ENCODE assay signal across 27 mouse cellular contexts in the genomic region with DNA sequence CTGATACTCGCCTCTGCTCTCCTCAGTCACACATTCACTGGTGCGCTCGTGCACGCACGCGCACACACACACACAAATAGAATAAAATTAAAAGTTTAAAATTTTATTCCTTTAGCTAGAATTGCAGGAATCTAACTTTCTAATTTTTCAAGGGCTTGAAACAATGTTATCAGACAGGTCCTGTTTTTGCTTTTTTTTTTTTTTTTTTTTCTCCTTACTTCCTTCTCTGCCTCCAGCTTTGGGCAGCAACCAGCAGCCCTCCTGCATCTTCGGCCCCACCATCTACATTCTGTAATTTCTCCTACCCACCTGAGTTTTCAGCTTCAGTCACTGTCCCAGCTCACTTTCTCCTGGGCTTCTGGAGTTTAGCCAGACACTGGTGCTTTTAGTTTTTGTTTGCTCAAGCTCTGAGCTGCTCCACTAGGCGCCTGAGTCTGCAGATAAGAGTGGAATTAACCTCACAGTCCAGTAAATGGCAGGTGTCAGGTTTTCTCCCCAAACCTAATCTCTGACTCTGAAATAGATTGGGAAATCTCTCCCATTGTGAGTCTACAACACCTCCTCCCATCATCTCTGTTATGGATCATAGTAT. TPM values are rescaled to one million over a fixed set of nuclear protein-coding genes. Genes with fewer than 3 reads are reported as not detected.
A peak's percentile ranks its signal among the peaks of the same experiment; 100 is the strongest.
DNase-seq lines count a peak whose midpoint lies in the region; ATAC-seq and TF ChIP-seq lines count a peak whose summit lies in the region.
"Had no signal": no experiment of that assay in that cellular context is flagged by ENCODE, and none has a peak within 500 bp of the region (broad histone marks: within the 10 kb centered on the region; RNA-seq: fewer than 3 reads in every experiment).

No protein-coding gene starts in this region.

- intact Hi-C loops in heart, postnatal 10 days (cut with DNase I): no loop called here

- H3K4me3 ChIP-seq in heart, embryonic 12.5 days: no peak overlapping the region
- no peak overlapping the region for H3K4me3 ChIP-seq in lung, embryonic 15.5 days
- no peak overlapping the region for H3K4me3 ChIP-seq in lung, adult 2 months (replicated peaks; ENCODE audit: extremely low read depth, low read depth, low read length)
- H3K4me3 ChIP-seq in kidney, embryonic 15.5 days (replicated peaks): no peak overlapping the region
- H3K4me3 ChIP-seq: embryonic facial prominence, embryonic 12.5 days; hindbrain, embryonic 12.5 days; limb, embryonic 12.5 days; midbrain, embryonic 10.5 days; myocyte; neural tube, embryonic 13.5 days had no signal

- TF ChIP-seq POLR2A in lung, adult 2 months (IDR thresholded peaks at IDR 0.05; ENCODE audit: borderline replicate concordance, extremely low read depth, low read depth, low read length): no peak

- no peak overlapping the region for H3K4me2 ChIP-seq in heart, embryonic 12.5 days
- no peak overlapping the region for H3K4me2 ChIP-seq in lung, embryonic 15.5 days
- no peak overlapping the region for H3K4me2 ChIP-seq in kidney, embryonic 15.5 days
- H3K4me2 ChIP-seq: embryonic facial prominence, embryonic 12.5 days; heart, embryonic 11.5 days; hindbrain, embryonic 12.5 days; limb, embryonic 12.5 days; neural tube, embryonic 13.5 days had no signal

- no peak for ATAC-seq in heart, embryonic 12.5 days (ENCODE audit: insufficient number of reproducible peaks, low FRiP score)
- no peak for ATAC-seq in lung, embryonic 15.5 days (ENCODE audit: borderline replicate concordance, extremely low read depth, low FRiP score, low TSS enrichment)
- peak; percentile 39; the same call in 1 of the 2 replicates for ATAC-seq in megakaryocyte progenitor cell, adult 5-6 weeks (replicated peaks; ENCODE audit: poor library complexity)
- no peak for ATAC-seq in kidney, embryonic 15.5 days (replicated peaks; ENCODE audit: low FRiP score)
- ATAC-seq: forebrain, postnatal 0 days; midbrain, embryonic 16.5 days had no signal

- peaks cover 23% of the 10 kb centered on the region for H3K4me1 ChIP-seq in heart, embryonic 12.5 days (replicated peaks)
- peaks cover 26% of the 10 kb centered on the region for H3K4me1 ChIP-seq in lung, embryonic 15.5 days
- peaks cover 2% of the 10 kb centered on the region; the same call in 1 of the 2 replicates for H3K4me1 ChIP-seq in lung, adult 2 months (ENCODE audit: control insufficient read depth, insufficient read depth, low read length)
- H3K4me1 ChIP-seq in kidney, embryonic 15.5 days: peaks cover 9% of the 10 kb centered on the region; the same call in 1 of the 2 replicates
- H3K4me1 ChIP-seq: embryonic facial prominence, embryonic 12.5 days; limb, embryonic 12.5 days had no signal

- no peak for TF ChIP-seq CTCF in lung, adult 2 months (IDR thresholded peaks at IDR 0.05; ENCODE audit: insufficient read depth, low read length)

- H3K36me3 ChIP-seq in heart, embryonic 12.5 days: peaks cover 38% of the 10 kb centered on the region
- peaks cover 25% of the 10 kb centered on the region for H3K36me3 ChIP-seq in lung, embryonic 15.5 days
- peaks cover 33% of the 10 kb centered on the region for H3K36me3 ChIP-seq in kidney, embryonic 15.5 days

- 67% methylated on average over 8 of the region's 8 CpGs for WGBS in heart, embryonic 12.5 days
- 75% methylated on average over 8 of the region's 8 CpGs for WGBS in lung, embryonic 15.5 days
- 76% methylated on average over 8 of the region's 8 CpGs for WGBS in lung, adult 2 months
- 82% methylated on average over 8 of the region's 8 CpGs for WGBS in kidney, embryonic 15.5 days

- no peak for DNase-seq in heart, postnatal 10 days
- DNase-seq in lung, adult 2 months: no peak
- no peak for DNase-seq in kidney, postnatal 10 days
- no peak for DNase-seq in adrenal gland, postnatal 14 days
- DNase-seq: cerebellum, adult 11 months; cerebellum, postnatal 10 days; forebrain, postnatal 0 days; gastrocnemius, postnatal 14 days; heart, postnatal 14 days; kidney, adult 2 months; kidney, postnatal 36 days; layer of hippocampus, postnatal 36 days; right cerebral cortex, adult 18-20 months; thymus, adult 2 months; thymus, postnatal 4 days had no signal

- no peaks in the 10 kb centered on the region for H3K9me3 ChIP-seq in heart, embryonic 12.5 days (replicated peaks)
- no peaks in the 10 kb centered on the region for H3K9me3 ChIP-seq in lung, embryonic 15.5 days
- no peaks in the 10 kb centered on the region for H3K9me3 ChIP-seq in kidney, embryonic 15.5 days (replicated peaks)
- H3K9me3 ChIP-seq: embryonic facial prominence, embryonic 12.5 days; hindbrain, embryonic 12.5 days; limb, embryonic 12.5 days; midbrain, embryonic 10.5 days; neural tube, embryonic 13.5 days had no signal

- H3K27ac ChIP-seq in heart, embryonic 12.5 days (ENCODE audit: poor library complexity, severe bottlenecking): peak overlapping the region; percentile 28; the same call in 1 of the 2 replicates
- H3K27ac ChIP-seq in lung, embryonic 15.5 days: peak overlapping the region; percentile 20; the same call in 1 of the 2 replicates
- H3K27ac ChIP-seq in kidney, embryonic 15.5 days: no peak overlapping the region
- H3K27ac ChIP-seq: embryonic facial prominence, embryonic 12.5 days; hindbrain, embryonic 12.5 days; limb, embryonic 12.5 days; midbrain, embryonic 10.5 days; neural tube, embryonic 13.5 days had no signal

- no peaks in the 10 kb centered on the region for H3K27me3 ChIP-seq in heart, embryonic 12.5 days (replicated peaks)
- H3K27me3 ChIP-seq in lung, embryonic 15.5 days: no peaks in the 10 kb centered on the region
- H3K27me3 ChIP-seq in kidney, embryonic 15.5 days: no peaks in the 10 kb centered on the region
- H3K27me3 ChIP-seq: embryonic facial prominence, embryonic 12.5 days; hindbrain, embryonic 12.5 days; limb, embryonic 12.5 days; neural tube, embryonic 13.5 days had no signal

- H3K9ac ChIP-seq in heart, embryonic 12.5 days: no peak overlapping the region
- H3K9ac ChIP-seq in lung, embryonic 15.5 days: no peak overlapping the region
- no peak overlapping the region for H3K9ac ChIP-seq in kidney, embryonic 15.5 days
- H3K9ac ChIP-seq: embryonic facial prominence, embryonic 12.5 days; forebrain, postnatal 0 days; hindbrain, embryonic 12.5 days; limb, embryonic 12.5 days; neural tube, embryonic 13.5 days had no signal

RNA-seq across cellular contexts. Expression of gene Tstd1, which starts 3.9 kb away (rescaled TPM):
- 1.9 and 3.6 TPM in 2 replicates for polyA plus RNA-seq in heart, embryonic 12.5 days (2016; fragmentation: Nextera tagmentation; extraction: Ambion mirVana)
- total RNA-seq in heart, postnatal 10 days (2021): 1 to 10 TPM; 1.6 TPM
- 6.4 and 7.5 TPM in 2 replicates for polyA plus RNA-seq in lung, embryonic 15.5 days (2015; fragmentation: Nextera tagmentation; extraction: Ambion mirVana)
- 8.9 and 16.2 TPM in 2 replicates for polyA plus RNA-seq in lung, adult 2 months (2012; rRNA removed)
- 0.42 and 0.67 TPM in 2 replicates for total RNA-seq in megakaryocyte progenitor cell, adult 5-6 weeks (2015)
- total RNA-seq in megakaryocyte progenitor cell, adult 5-6 weeks (2017): 1.9 and 3.8 TPM in 2 replicates
- polyA plus RNA-seq in kidney, embryonic 15.5 days (2015; fragmentation: Nextera tagmentation; extraction: Ambion mirVana): 6.8 and 7.5 TPM in 2 replicates
- 2.6 and 11.3 TPM in 2 replicates for total RNA-seq in adrenal gland, postnatal 14 days (2021)

RNA-seq across cellular contexts. Expression of gene Usf1, which starts 11.5 kb away (rescaled TPM):
- 62.7 and 65.1 TPM in 2 replicates for polyA plus RNA-seq in heart, embryonic 12.5 days (2016; fragmentation: Nextera tagmentation; extraction: Ambion mirVana)
- 10 to 100 TPM; 50.4 to 51.3 TPM for total RNA-seq in heart, postnatal 10 days (2021)
- 72.9 and 85.7 TPM in 2 replicates for polyA plus RNA-seq in lung, embryonic 15.5 days (2015; fragmentation: Nextera tagmentation; extraction: Ambion mirVana)
- polyA plus RNA-seq in lung, adult 2 months (2012; rRNA removed): 95.3 and 107 TPM in 2 replicates
- 16.3 and 17.1 TPM in 2 replicates for total RNA-seq in megakaryocyte progenitor cell, adult 5-6 weeks (2015)
- 61.3 and 64.3 TPM in 2 replicates for total RNA-seq in megakaryocyte progenitor cell, adult 5-6 weeks (2017)
- 71.2 and 90.9 TPM in 2 replicates for polyA plus RNA-seq in kidney, embryonic 15.5 days (2015; fragmentation: Nextera tagmentation; extraction: Ambion mirVana)
- 49.6 and 69.1 TPM in 2 replicates for total RNA-seq in adrenal gland, postnatal 14 days (2021)

RNA-seq across cellular contexts. Expression of gene F11r, which starts 14.7 kb away (rescaled TPM):
- polyA plus RNA-seq in heart, embryonic 12.5 days (2016; fragmentation: Nextera tagmentation; extraction: Ambion mirVana): 70.7 and 71.0 TPM in 2 replicates
- 10 to 100 TPM; 59.4 to 65.1 TPM for total RNA-seq in heart, postnatal 10 days (2021)
- polyA plus RNA-seq in lung, embryonic 15.5 days (2015; fragmentation: Nextera tagmentation; extraction: Ambion mirVana): 102 and 115 TPM in 2 replicates
- 108 and 149 TPM in 2 replicates for polyA plus RNA-seq in lung, adult 2 months (2012; rRNA removed)
- total RNA-seq in megakaryocyte progenitor cell, adult 5-6 weeks (2015): 0.15 and 0.44 TPM in 2 replicates
- total RNA-seq in megakaryocyte progenitor cell, adult 5-6 weeks (2017): 0.68 TPM in 1 of 2 replicates, not detected in the other
- 137 TPM in 2 replicates for polyA plus RNA-seq in kidney, embryonic 15.5 days (2015; fragmentation: Nextera tagmentation; extraction: Ambion mirVana)
- 59.6 and 66.3 TPM in 2 replicates for total RNA-seq in adrenal gland, postnatal 14 days (2021)

RNA-seq across cellular contexts. Expression of gene Arhgap30, which starts 33.8 kb away (rescaled TPM):
- polyA plus RNA-seq in heart, embryonic 12.5 days (2016; fragmentation: Nextera tagmentation; extraction: Ambion mirVana): 0.30 and 0.68 TPM in 2 replicates
- total RNA-seq in heart, postnatal 10 days (2021): 1 to 10 TPM; 2.1 to 2.5 TPM
- polyA plus RNA-seq in lung, embryonic 15.5 days (2015; fragmentation: Nextera tagmentation; extraction: Ambion mirVana): 2.2 and 3.4 TPM in 2 replicates
- polyA plus RNA-seq in lung, adult 2 months (2012; rRNA removed): 11.6 and 17.5 TPM in 2 replicates
- total RNA-seq in megakaryocyte progenitor cell, adult 5-6 weeks (2015): 30.2 and 31.7 TPM in 2 replicates
- 68.0 and 70.5 TPM in 2 replicates for total RNA-seq in megakaryocyte progenitor cell, adult 5-6 weeks (2017)
- polyA plus RNA-seq in kidney, embryonic 15.5 days (2015; fragmentation: Nextera tagmentation; extraction: Ambion mirVana): 1.2 and 1.6 TPM in 2 replicates
- total RNA-seq in adrenal gland, postnatal 14 days (2021): 3.4 and 13.3 TPM in 2 replicates

RNA-seq across cellular contexts. Expression of gene Nectin4, which starts 52.7 kb away (rescaled TPM):
- polyA plus RNA-seq in heart, embryonic 12.5 days (2016; fragmentation: Nextera tagmentation; extraction: Ambion mirVana): 0.17 and 0.52 TPM in 2 replicates
- under 1 TPM in 1 of 2 experiments, not detected in 1; 0.22 TPM for total RNA-seq in heart, postnatal 10 days (2021)
- 5.1 and 7.3 TPM in 2 replicates for polyA plus RNA-seq in lung, embryonic 15.5 days (2015; fragmentation: Nextera tagmentation; extraction: Ambion mirVana)
- 10.3 and 19.2 TPM in 2 replicates for polyA plus RNA-seq in lung, adult 2 months (2012; rRNA removed)
- total RNA-seq in megakaryocyte progenitor cell, adult 5-6 weeks (2015): 0.15 and 0.49 TPM in 2 replicates
- total RNA-seq in megakaryocyte progenitor cell, adult 5-6 weeks (2017): 0.37 and 0.84 TPM in 2 replicates
- polyA plus RNA-seq in kidney, embryonic 15.5 days (2015; fragmentation: Nextera tagmentation; extraction: Ambion mirVana): 3.0 and 3.5 TPM in 2 replicates
- 0.11 TPM in 2 replicates for total RNA-seq in adrenal gland, postnatal 14 days (2021)
- total RNA-seq: gastrocnemius, postnatal 14 days had no signal
